Mouse (Mus musculus): Measurements from ENCODE around the gene Nek10.

DNA sequence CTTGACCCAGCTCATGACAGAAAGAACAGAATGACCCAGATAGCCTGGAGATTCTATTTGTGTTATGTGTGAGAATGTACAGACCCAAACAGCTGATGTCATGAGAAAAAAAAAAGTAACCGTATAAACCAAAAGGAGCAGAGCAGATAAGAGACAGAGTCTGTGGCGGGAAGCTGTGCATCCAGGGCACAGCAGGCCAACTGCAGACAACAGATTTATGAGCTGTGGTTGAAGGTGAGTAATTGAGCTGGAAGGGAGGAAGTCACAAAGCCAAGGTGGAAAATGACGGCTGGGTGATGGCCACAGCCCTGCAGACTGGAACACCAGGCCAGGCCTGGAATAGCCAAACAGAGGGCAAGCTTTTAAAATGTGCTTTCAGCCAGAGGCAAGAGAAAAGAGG, 49.6 kb downstream of the Nek10 start:
- TF ChIP-seq EP300 (IDR thresholded peaks at IDR 0.05; ENCODE audit: low read length) = no peak
- no peak for TF ChIP-seq POLR2AphosphoS2 (IDR thresholded peaks at IDR 0.05; ENCODE audit: low read depth, low read length)
- TF ChIP-seq RCOR1 (conservative IDR thresholded peaks at IDR 0.05; ENCODE audit: low read depth, low read length) = no peak
- no peak for TF ChIP-seq USF1 (IDR thresholded peaks at IDR 0.05; ENCODE audit: low read depth, low read length)
- no peak for TF ChIP-seq MAX (IDR thresholded peaks at IDR 0.05; ENCODE audit: low read length)
